Mouse (Mus musculus) limb, embryonic 14.5 days (tissue): ENCODE data around the gene Mrpl43. TPM values are rescaled to one million over a fixed set of nuclear protein-coding genes. Genes with fewer than 3 reads are reported as not detected.

ENCODE experiments used
- ATAC-seq: fragments of 200-750 bp; cut with Nextera tagmentation; 2 replicates; pipeline ENCODE4 v1.8.0; 2017; ENCODE audit warnings: low read depth, moderate number of reproducible peaks, moderate TSS enrichment; ENCODE audit not compliant: low FRiP score
- DNase-seq: peaks from one replicate; pipeline ENCODE4 v3.0.0-alpha.2; 2015; ENCODE audit warnings: low spot score
- H3K27ac ChIP-seq: fragments of 300-500 bp; sonication (generic); replicated peaks from 2 replicates; pipeline ENCODE4 v1.5.1; 2014; ENCODE audit warnings: low read depth, mild to moderate bottlenecking, low read length, moderate library complexity, mixed read lengths
- H3K27me3 ChIP-seq: fragments of 300-500 bp; sonication (generic); 2 replicates; pipeline ENCODE4 v1.6.1; 2014; ENCODE audit warnings: low read length, mixed read lengths; ENCODE audit not compliant: control insufficient read depth, insufficient read depth
- H3K36me3 ChIP-seq: fragments of 300-500 bp; sonication (generic); 2 replicates; pipeline ENCODE4 v1.6.1; 2014; ENCODE audit warnings: mild to moderate bottlenecking, low read length, moderate library complexity, mixed read lengths; ENCODE audit not compliant: control insufficient read depth, insufficient read depth
- H3K4me1 ChIP-seq: fragments of 300-500 bp; sonication (generic); 2 replicates; pipeline ENCODE4 v1.6.1; 2014; ENCODE audit warnings: antibody characterized with exemption, low read length, mixed read lengths; ENCODE audit not compliant: control insufficient read depth, insufficient read depth
- H3K4me2 ChIP-seq: fragments of 300-500 bp; sonication (generic); replicated peaks from 2 replicates; pipeline ENCODE4 v1.6.1; 2014; ENCODE audit warnings: low read depth, mild to moderate bottlenecking, low read length, moderate library complexity; ENCODE audit not compliant: severe bottlenecking
- H3K4me3 ChIP-seq: fragments of 300-500 bp; sonication (generic); replicated peaks from 2 replicates; pipeline ENCODE4 v1.5.1; 2014; ENCODE audit warnings: low read length
- H3K9ac ChIP-seq: fragments of 300-500 bp; sonication (generic); 2 replicates; pipeline ENCODE4 v1.6.1; 2014; ENCODE audit warnings: mild to moderate bottlenecking, low read depth, low read length, moderate library complexity; ENCODE audit not compliant: severe bottlenecking
- H3K9me3 ChIP-seq: fragments of 300-500 bp; sonication (generic); 2 replicates; pipeline ENCODE4 v1.6.1; 2016; ENCODE audit warnings: low read length; ENCODE audit not compliant: control insufficient read depth
- POLR2A ChIP-seq: fragments of 200-500 bp; IDR thresholded peaks from 2 replicates; pipeline ENCODE4 v1.8.0; 2012; ENCODE audit warnings: inconsistent platforms, mild to moderate bottlenecking, moderate library complexity, borderline replicate concordance; ENCODE audit not compliant: insufficient read depth, insufficient read length; ENCODE audit errors: extremely low read depth
- WGBS: fragments of 180-500 bp; shearing (Covaris S2); extraction: QIAGEN DNeasy Blood & Tissue Kit; methylation state at CpG from one replicate; pipeline ENCODE4 v1.1.7; 2014; 5-methylcytosine and 5-hydroxymethylcytosine counted together
- polyA plus RNA-seq, 2 experiments: library from polyadenylated mRNA; depleted of rRNA in 1 of 2; stranded (reverse) in 1 of 2; unstranded in 1 of 2; fragments of >200 nt; fragmentation: Nextera tagmentation in 1 of 2; extraction: Ambion mirVana in 1 of 2; gene quantifications; 2 replicates each; pipeline versions ENCODE4 v1.2.1 to v1.2.3; 2012 to 2014

Gene Mrpl43
- polyA plus RNA-seq, 2 experiments: 55.0 to 67.6 TPM

- peaks cover 97% of the 10 kb centered on the region for H3K36me3 ChIP-seq
- 88% methylated on average over 6 of the region's 6 CpGs for WGBS
- no peak for TF ChIP-seq POLR2A
- no peaks in the 10 kb centered on the region for H3K27me3 ChIP-seq
- H3K9ac ChIP-seq: no peak overlapping the region
- H3K4me1 ChIP-seq: no peaks in the 10 kb centered on the region
- DNase-seq (no peak), ATAC-seq (no peak)
- no peaks in the 10 kb centered on the region for H3K9me3 ChIP-seq
- H3K27ac ChIP-seq: no peak overlapping the region
- H3K4me3 ChIP-seq: no peak overlapping the region
- no peak overlapping the region for H3K4me2 ChIP-seq
These were observed 29.6 kb downstream of the Mrpl43 start for GRCm38 (mm10) chr19:44976636-44977035.

GRCm38 (mm10) chr19:44968329-44968728, 37.9 kb downstream of the Mrpl43 start:
- no peaks in the 10 kb centered on the region for H3K9me3 ChIP-seq
- H3K9ac ChIP-seq: no peak overlapping the region
- H3K27ac ChIP-seq: no peak overlapping the region
- DNase-seq: no peak
- H3K36me3 ChIP-seq: peaks cover 91% of the 10 kb centered on the region
- no peaks in the 10 kb centered on the region for H3K27me3 ChIP-seq
- TF ChIP-seq POLR2A: no peak
- WGBS: 87% methylated on average over 3 of the region's 3 CpGs
- no peak for ATAC-seq
- H3K4me2 ChIP-seq: no peak overlapping the region
- no peak overlapping the region for H3K4me3 ChIP-seq
- no peaks in the 10 kb centered on the region for H3K4me1 ChIP-seq

GRCm38 (mm10) chr19:44965978-44966377, 40.3 kb downstream of the Mrpl43 start:
- Histone ChIP-seq H3K4me2 (no peak overlapping the region), H3K36me3 (peaks cover 86% of the 10 kb centered on the region), H3K27me3 (no peaks in the 10 kb centered on the region), H3K27ac (no peak overlapping the region), H3K4me1 (no peaks in the 10 kb centered on the region), H3K4me3 (no peak overlapping the region), H3K9ac (no peak overlapping the region), H3K9me3 (no peaks in the 10 kb centered on the region)
- WGBS: 90% methylated on average over 1 of the region's 1 CpGs
- no peak for DNase-seq
- no peak for TF ChIP-seq POLR2A
- no peak for ATAC-seq

- no peak for TF ChIP-seq POLR2A
- H3K27me3 ChIP-seq: no peaks in the 10 kb centered on the region
- no peaks in the 10 kb centered on the region for H3K4me1 ChIP-seq
- WGBS: 100% methylated on average over 2 of the region's 2 CpGs
- ATAC-seq: no peak
- no peaks in the 10 kb centered on the region for H3K9me3 ChIP-seq
- no peak overlapping the region for H3K4me3 ChIP-seq
- no peak overlapping the region for H3K27ac ChIP-seq
- no peak for DNase-seq
- no peak overlapping the region for H3K4me2 ChIP-seq
- H3K36me3 ChIP-seq: peaks cover 83% of the 10 kb centered on the region
- no peak overlapping the region for H3K9ac ChIP-seq
These were observed 46.6 kb downstream of the Mrpl43 start for GRCm38 (mm10) chr19:44959633-44960032.

Other genes starting within 250 kb of the Mrpl43 start
- gene Slf2, start 75.3 kb downstream of the Mrpl43 start, polyA plus RNA-seq (2012; rRNA removed): 28.3 and 35.0 TPM in 2 replicates
- gene Slf2, start 75.3 kb downstream of the Mrpl43 start, polyA plus RNA-seq (2014; fragmentation: Nextera tagmentation; extraction: Ambion mirVana): 39.1 and 41.6 TPM in 2 replicates
- 61.3 and 79.8 TPM in 2 replicates for gene Sema4g, start 17.3 kb downstream of the Mrpl43 start, polyA plus RNA-seq (2012; rRNA removed)
- gene Sema4g, start 17.3 kb downstream of the Mrpl43 start, polyA plus RNA-seq (2014; fragmentation: Nextera tagmentation; extraction: Ambion mirVana): 5.4 and 7.3 TPM in 2 replicates
- 13.6 and 15.9 TPM in 2 replicates for gene Twnk, start 779 bp downstream of the Mrpl43 start, polyA plus RNA-seq (2012; rRNA removed)
- gene Twnk, start 779 bp downstream of the Mrpl43 start, polyA plus RNA-seq (2014; fragmentation: Nextera tagmentation; extraction: Ambion mirVana): 12.5 and 13.3 TPM in 2 replicates
- gene Lzts2, start 8.0 kb upstream of the Mrpl43 start, polyA plus RNA-seq (2012; rRNA removed): 87.0 and 123 TPM in 2 replicates
- 64.7 and 75.6 TPM in 2 replicates for gene Lzts2, start 8.0 kb upstream of the Mrpl43 start, polyA plus RNA-seq (2014; fragmentation: Nextera tagmentation; extraction: Ambion mirVana)
- 0.85 and 0.99 TPM in 2 replicates for gene Pdzd7, start 39.3 kb upstream of the Mrpl43 start, polyA plus RNA-seq (2012; rRNA removed)
- 0.26 and 0.47 TPM in 2 replicates for gene Pdzd7, start 39.3 kb upstream of the Mrpl43 start, polyA plus RNA-seq (2014; fragmentation: Nextera tagmentation; extraction: Ambion mirVana)
- 44.9 and 48.0 TPM in 2 replicates for gene Sfxn3, start 41.1 kb upstream of the Mrpl43 start, polyA plus RNA-seq (2012; rRNA removed)
- gene Sfxn3, start 41.1 kb upstream of the Mrpl43 start, polyA plus RNA-seq (2014; fragmentation: Nextera tagmentation; extraction: Ambion mirVana): 30.5 and 32.5 TPM in 2 replicates
- gene Kazald1, start 68.8 kb upstream of the Mrpl43 start, polyA plus RNA-seq (2012; rRNA removed): 20.5 and 22.9 TPM in 2 replicates
- 31.1 and 33.1 TPM in 2 replicates for gene Kazald1, start 68.8 kb upstream of the Mrpl43 start, polyA plus RNA-seq (2014; fragmentation: Nextera tagmentation; extraction: Ambion mirVana)
- gene Tlx1, start 144.2 kb upstream of the Mrpl43 start, polyA plus RNA-seq (2012; rRNA removed): 0.68 and 0.82 TPM in 2 replicates
- 0.18 and 0.55 TPM in 2 replicates for gene Tlx1, start 144.2 kb upstream of the Mrpl43 start, polyA plus RNA-seq (2014; fragmentation: Nextera tagmentation; extraction: Ambion mirVana)
- gene Lbx1, start 229.4 kb upstream of the Mrpl43 start, polyA plus RNA-seq (2012; rRNA removed): 2.7 and 3.9 TPM in 2 replicates
- 1.4 and 2.2 TPM in 2 replicates for gene Lbx1, start 229.4 kb upstream of the Mrpl43 start, polyA plus RNA-seq (2014; fragmentation: Nextera tagmentation; extraction: Ambion mirVana)